Mouse (Mus musculus): ENCODE results near the gene Rce1. TPM values are rescaled to one million over a fixed set of nuclear protein-coding genes. Genes with fewer than 3 reads are reported as not detected.

Gene Rce1
- polyA plus RNA-seq, 1 experiment from 2014 or later: 50.9 TPM

GRCm38 (mm10) chr19:4610109-4610508, 15.3 kb downstream of the Rce1 start:
- H3K9ac ChIP-seq: no peak overlapping the region
- H3K36me3 ChIP-seq (ENCODE audit: poor library complexity, severe bottlenecking): peaks cover 47% of the 10 kb centered on the region
- peaks cover 30% of the 10 kb centered on the region for H3K4me1 ChIP-seq
- H3K4me2 ChIP-seq: no peak overlapping the region
- H3K9me3 ChIP-seq (replicated peaks): no peaks in the 10 kb centered on the region
- H3K4me3 ChIP-seq: no peak overlapping the region
- WGBS: 74% methylated on average over 4 of the region's 4 CpGs
- H3K27ac ChIP-seq: no peak overlapping the region
- ATAC-seq: no peak
- H3K27me3 ChIP-seq: no peaks in the 10 kb centered on the region

- H3K27me3 ChIP-seq: no peaks in the 10 kb centered on the region
- no peaks in the 10 kb centered on the region for H3K9me3 ChIP-seq (replicated peaks)
- WGBS: 90% methylated on average over 4 of the region's 4 CpGs
- no peak overlapping the region for H3K9ac ChIP-seq
- H3K4me3 ChIP-seq: no peak overlapping the region
- H3K4me1 ChIP-seq: peaks cover 19% of the 10 kb centered on the region
- H3K36me3 ChIP-seq (ENCODE audit: poor library complexity, severe bottlenecking): peaks cover 40% of the 10 kb centered on the region
- no peak overlapping the region for H3K27ac ChIP-seq
- H3K4me2 ChIP-seq: no peak overlapping the region
- no peak for ATAC-seq
Observed at GRCm38 (mm10) chr19:4608511-4608910, 16.9 kb downstream of the Rce1 start.

GRCm38 (mm10) chr19:4607406-4607805, 18.0 kb downstream of the Rce1 start:
- Histone ChIP-seq H3K27me3 (no peaks in the 10 kb centered on the region), H3K4me1 (peaks cover 8% of the 10 kb centered on the region), H3K27ac (no peak overlapping the region), H3K9ac (no peak overlapping the region), H3K9me3 (replicated peaks) (no peaks in the 10 kb centered on the region), H3K36me3 (ENCODE audit: poor library complexity, severe bottlenecking) (peaks cover 29% of the 10 kb centered on the region), H3K4me2 (no peak overlapping the region), H3K4me3 (no peak overlapping the region)
- WGBS: 90% methylated on average over 12 of the region's 12 CpGs
- no peak for ATAC-seq

- no peak overlapping the region for H3K27ac ChIP-seq
- H3K4me1 ChIP-seq: no peaks in the 10 kb centered on the region
- H3K36me3 ChIP-seq (ENCODE audit: poor library complexity, severe bottlenecking): peaks cover 12% of the 10 kb centered on the region; the same call in 1 of the 2 replicates
- no peak overlapping the region for H3K4me3 ChIP-seq
- no peaks in the 10 kb centered on the region for H3K27me3 ChIP-seq
- no peak for ATAC-seq
- no peak overlapping the region for H3K9ac ChIP-seq
- no peak overlapping the region for H3K4me2 ChIP-seq
- WGBS: 94% methylated on average over 4 of the region's 4 CpGs
- no peaks in the 10 kb centered on the region for H3K9me3 ChIP-seq (replicated peaks)
Observed at GRCm38 (mm10) chr19:4605654-4606053, 19.8 kb downstream of the Rce1 start.

- Histone ChIP-seq H3K27me3 (no peaks in the 10 kb centered on the region), H3K36me3 (ENCODE audit: poor library complexity, severe bottlenecking) (no peaks in the 10 kb centered on the region), H3K4me2 (no peak overlapping the region), H3K4me1 (no peaks in the 10 kb centered on the region), H3K9me3 (replicated peaks) (no peaks in the 10 kb centered on the region), H3K27ac (no peak overlapping the region), H3K4me3 (no peak overlapping the region), H3K9ac (no peak overlapping the region)
- WGBS: 40% methylated on average over 24 of the region's 24 CpGs
- no peak for ATAC-seq
Observed at GRCm38 (mm10) chr19:4603801-4604723, 21.4 kb downstream of the Rce1 start.

GRCm38 (mm10) chr19:4602459-4602858, 23.0 kb downstream of the Rce1 start:
- Histone ChIP-seq H3K9ac (no peak overlapping the region), H3K27ac (no peak overlapping the region), H3K4me1 (no peaks in the 10 kb centered on the region), H3K27me3 (no peaks in the 10 kb centered on the region), H3K4me2 (no peak overlapping the region), H3K36me3 (ENCODE audit: poor library complexity, severe bottlenecking) (no peaks in the 10 kb centered on the region), H3K9me3 (replicated peaks) (no peaks in the 10 kb centered on the region), H3K4me3 (no peak overlapping the region)
- 86% methylated on average over 20 of the region's 20 CpGs for WGBS
- no peak for ATAC-seq

- no peaks in the 10 kb centered on the region for H3K27me3 ChIP-seq
- 66% methylated on average over 2 of the region's 2 CpGs for WGBS
- no peak overlapping the region for H3K27ac ChIP-seq
- no peak overlapping the region for H3K4me2 ChIP-seq
- H3K4me3 ChIP-seq: no peak overlapping the region
- ATAC-seq: no peak
- H3K36me3 ChIP-seq (ENCODE audit: poor library complexity, severe bottlenecking): no peaks in the 10 kb centered on the region
- H3K9me3 ChIP-seq (replicated peaks): no peaks in the 10 kb centered on the region
- no peaks in the 10 kb centered on the region for H3K4me1 ChIP-seq
- H3K9ac ChIP-seq: no peak overlapping the region
Observed at GRCm38 (mm10) chr19:4596071-4596470, 29.4 kb downstream of the Rce1 start.

GRCm38 (mm10) chr19:4593792-4594522, 31.5 kb downstream of the Rce1 start:
- H3K9ac ChIP-seq: no peak overlapping the region
- no peak overlapping the region for H3K27ac ChIP-seq
- no peak overlapping the region for H3K4me3 ChIP-seq
- no peaks in the 10 kb centered on the region for H3K36me3 ChIP-seq (ENCODE audit: poor library complexity, severe bottlenecking)
- H3K9me3 ChIP-seq (replicated peaks): no peaks in the 10 kb centered on the region
- no peaks in the 10 kb centered on the region for H3K4me1 ChIP-seq
- no peak overlapping the region for H3K4me2 ChIP-seq
- 58% methylated on average over 7 of the region's 7 CpGs for WGBS
- H3K27me3 ChIP-seq: no peaks in the 10 kb centered on the region
- ATAC-seq: no peak

- 98% methylated on average over 3 of the region's 3 CpGs for WGBS
- Histone ChIP-seq H3K9me3 (replicated peaks) (no peaks in the 10 kb centered on the region), H3K27me3 (no peaks in the 10 kb centered on the region; the same call in 1 of the 2 replicates), H3K36me3 (ENCODE audit: poor library complexity, severe bottlenecking) (no peaks in the 10 kb centered on the region), H3K27ac (no peak overlapping the region), H3K4me2 (no peak overlapping the region), H3K4me3 (no peak overlapping the region), H3K9ac (no peak overlapping the region), H3K4me1 (no peaks in the 10 kb centered on the region)
- ATAC-seq: no peak
Observed at GRCm38 (mm10) chr19:4590025-4590424, 35.4 kb downstream of the Rce1 start.

- ATAC-seq: no peak
- Histone ChIP-seq H3K4me1 (no peaks in the 10 kb centered on the region), H3K9ac (no peak overlapping the region), H3K36me3 (ENCODE audit: poor library complexity, severe bottlenecking) (no peaks in the 10 kb centered on the region), H3K27ac (no peak overlapping the region), H3K4me2 (no peak overlapping the region), H3K9me3 (replicated peaks) (no peaks in the 10 kb centered on the region), H3K27me3 (no peaks in the 10 kb centered on the region; the same call in 1 of the 2 replicates), H3K4me3 (no peak overlapping the region)
- WGBS: 61% methylated on average over 1 of the region's 1 CpGs
Observed at GRCm38 (mm10) chr19:4589081-4589480, 36.4 kb downstream of the Rce1 start.

- Histone ChIP-seq H3K9me3 (replicated peaks) (no peaks in the 10 kb centered on the region), H3K4me2 (no peak overlapping the region), H3K4me1 (no peaks in the 10 kb centered on the region), H3K9ac (no peak overlapping the region), H3K27ac (no peak overlapping the region), H3K4me3 (no peak overlapping the region), H3K27me3 (no peaks in the 10 kb centered on the region; the same call in 1 of the 2 replicates), H3K36me3 (ENCODE audit: poor library complexity, severe bottlenecking) (no peaks in the 10 kb centered on the region)
- 72% methylated on average over 3 of the region's 3 CpGs for WGBS
- no peak for ATAC-seq
Observed at GRCm38 (mm10) chr19:4588430-4588829, 37.0 kb downstream of the Rce1 start.

- Histone ChIP-seq H3K27ac (no peak overlapping the region), H3K36me3 (ENCODE audit: poor library complexity, severe bottlenecking) (no peaks in the 10 kb centered on the region), H3K27me3 (no peaks in the 10 kb centered on the region; the same call in 1 of the 2 replicates), H3K4me3 (no peak overlapping the region), H3K9ac (no peak overlapping the region), H3K4me2 (no peak overlapping the region), H3K4me1 (no peaks in the 10 kb centered on the region), H3K9me3 (replicated peaks) (no peaks in the 10 kb centered on the region)
- no peak for ATAC-seq
- 51% methylated on average over 2 of the region's 2 CpGs for WGBS
Observed at GRCm38 (mm10) chr19:4587426-4587825, 38.0 kb downstream of the Rce1 start.

All from forebrain, embryonic 13.5 days (tissue).